Mouse (Mus musculus) cortical plate, adult 2 months (tissue): Measurements from ENCODE around the gene Slc44a3.

Source experiments
- CTCF ChIP-seq: fragments of 200-500 bp; IDR thresholded peaks from 2 replicates; pipeline ENCODE4 v1.5.1; 2011; ENCODE audit warnings: mild to moderate bottlenecking, control low read depth, low read length; ENCODE audit not compliant: insufficient read depth; ENCODE audit errors: extremely low read depth
- POLR2A ChIP-seq: fragments of 200-500 bp; IDR thresholded peaks from 2 replicates; pipeline ENCODE4 v1.6.1; 2011; ENCODE audit warnings: mild to moderate bottlenecking, low read length, control low read depth; ENCODE audit not compliant: insufficient read depth; ENCODE audit errors: extremely low read depth

DNA sequence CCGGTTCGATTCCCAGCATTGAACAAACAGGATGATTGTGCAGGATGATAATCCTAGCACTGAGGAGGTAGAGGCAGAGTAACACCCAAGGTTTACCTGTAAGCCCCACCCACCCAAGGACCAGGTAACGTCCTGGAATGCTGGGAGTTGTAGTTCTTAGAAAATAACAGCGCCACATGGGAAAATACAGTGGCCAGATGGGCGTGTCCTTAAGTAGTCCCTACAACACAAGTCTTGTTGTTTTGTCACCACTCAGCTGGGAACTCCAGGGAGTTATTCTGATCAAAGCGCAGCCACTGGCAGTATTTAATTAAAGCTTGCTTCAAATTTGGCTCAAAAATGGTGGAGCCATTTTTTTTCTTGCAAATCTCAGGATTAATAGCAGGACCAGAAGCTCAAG is 44.2 kb upstream of the Slc44a3 start:
- TF ChIP-seq POLR2A (no peak), CTCF (no peak)
